Mouse (Mus musculus): ENCODE results near the gene Slc22a22. TPM values are rescaled to one million over a fixed set of nuclear protein-coding genes. Genes with fewer than 3 reads are reported as not detected.

Gene Slc22a22
- polyA plus RNA-seq, 1 experiment: not detected

GRCm38 (mm10) chr15:57394053-57394452 is 83.4 kb downstream of the Slc22a22 start:
- no peak for DNase-seq (ENCODE audit: low read depth in 1 of 2, low spot score in 2 of 2)
- WGBS: 85% methylated on average over 4 of the region's 4 CpGs
- TF ChIP-seq POLR2A (IDR thresholded peaks at IDR 0.05; ENCODE audit: low read depth, low read length) (no peak), CTCF (IDR thresholded peaks at IDR 0.05; ENCODE audit: extremely low read depth, insufficient read depth, insufficient read length, insufficient replicate concordance) (no peak)
- Histone ChIP-seq H3K4me1 (ENCODE audit: control insufficient read depth, insufficient read depth, insufficient read length) (no peaks in the 10 kb centered on the region), H3K4me3 (ENCODE audit: extremely low read depth, insufficient read depth, insufficient read length) (no peak overlapping the region), H3K27ac (ENCODE audit: insufficient read depth, low read length) (no peak overlapping the region), H3K36me3 (ENCODE audit: control insufficient read depth, insufficient read depth, low read length) (no peaks in the 10 kb centered on the region), H3K27me3 (ENCODE audit: control insufficient read depth, insufficient read depth, low read length) (no peaks in the 10 kb centered on the region)

- TF ChIP-seq CTCF (IDR thresholded peaks at IDR 0.05; ENCODE audit: extremely low read depth, insufficient read depth, insufficient read length, insufficient replicate concordance) (no peak), POLR2A (IDR thresholded peaks at IDR 0.05; ENCODE audit: low read depth, low read length) (no peak)
- Histone ChIP-seq H3K27me3 (ENCODE audit: control insufficient read depth, insufficient read depth, low read length) (no peaks in the 10 kb centered on the region), H3K36me3 (ENCODE audit: control insufficient read depth, insufficient read depth, low read length) (no peaks in the 10 kb centered on the region), H3K27ac (ENCODE audit: insufficient read depth, low read length) (no peak overlapping the region), H3K4me3 (ENCODE audit: extremely low read depth, insufficient read depth, insufficient read length) (no peak overlapping the region), H3K4me1 (ENCODE audit: control insufficient read depth, insufficient read depth, insufficient read length) (no peaks in the 10 kb centered on the region)
- no peak for DNase-seq (ENCODE audit: low read depth in 1 of 2, low spot score in 2 of 2)
- WGBS: 83% methylated on average over 7 of the region's 7 CpGs
These were observed 97.0 kb downstream of the Slc22a22 start for GRCm38 (mm10) chr15:57380381-57380780.

GRCm38 (mm10) chr15:57366446-57366845 is 111.0 kb downstream of the Slc22a22 start:
- Histone ChIP-seq H3K36me3 (ENCODE audit: control insufficient read depth, insufficient read depth, low read length) (no peaks in the 10 kb centered on the region), H3K27me3 (ENCODE audit: control insufficient read depth, insufficient read depth, low read length) (no peaks in the 10 kb centered on the region), H3K27ac (ENCODE audit: insufficient read depth, low read length) (no peak overlapping the region), H3K4me3 (ENCODE audit: extremely low read depth, insufficient read depth, insufficient read length) (no peak overlapping the region), H3K4me1 (ENCODE audit: control insufficient read depth, insufficient read depth, insufficient read length) (no peaks in the 10 kb centered on the region)
- no peak for TF ChIP-seq POLR2A (IDR thresholded peaks at IDR 0.05; ENCODE audit: low read depth, low read length)
- 63% methylated on average over 1 of the region's 1 CpGs for WGBS
- DNase-seq (ENCODE audit: low read depth in 1 of 2, low spot score in 2 of 2): no peak

GRCm38 (mm10) chr15:57355278-57355677 is 122.1 kb downstream of the Slc22a22 start:
- H3K36me3 ChIP-seq (ENCODE audit: control insufficient read depth, insufficient read depth, low read length): no peaks in the 10 kb centered on the region
- WGBS: 82% methylated on average over 4 of the region's 4 CpGs
- H3K4me3 ChIP-seq (ENCODE audit: extremely low read depth, insufficient read depth, insufficient read length): no peak overlapping the region
- no peaks in the 10 kb centered on the region for H3K4me1 ChIP-seq (ENCODE audit: control insufficient read depth, insufficient read depth, insufficient read length)
- no peak overlapping the region for H3K27ac ChIP-seq (ENCODE audit: insufficient read depth, low read length)
- no peak for DNase-seq (ENCODE audit: low read depth in 1 of 2, low spot score in 2 of 2)
- no peak for TF ChIP-seq CTCF (IDR thresholded peaks at IDR 0.05; ENCODE audit: extremely low read depth, insufficient read depth, insufficient read length, insufficient replicate concordance)
- no peak for TF ChIP-seq POLR2A (IDR thresholded peaks at IDR 0.05; ENCODE audit: low read depth, low read length)
- no peaks in the 10 kb centered on the region for H3K27me3 ChIP-seq (ENCODE audit: control insufficient read depth, insufficient read depth, low read length)

DNA sequence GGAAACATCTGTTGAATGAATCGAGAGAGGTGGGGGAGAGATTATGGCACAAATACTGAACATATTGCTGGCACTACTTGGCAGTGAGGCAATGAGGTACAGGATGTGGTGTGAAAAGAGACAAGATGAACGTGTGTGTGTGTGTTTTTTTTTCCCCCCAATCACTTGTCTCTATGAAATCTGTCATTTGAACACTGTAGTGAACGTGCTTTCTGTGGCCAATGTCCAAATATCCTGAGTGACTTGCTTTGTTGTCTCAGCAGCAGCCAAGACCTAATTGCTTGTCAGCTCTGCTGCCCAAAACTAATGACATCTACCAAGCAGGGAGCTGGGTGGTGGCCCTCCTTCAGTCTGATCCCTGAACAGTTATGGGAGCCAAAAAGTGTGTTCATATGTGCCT is 136.9 kb downstream of the Slc22a22 start:
- H3K4me3 ChIP-seq (ENCODE audit: extremely low read depth, insufficient read depth, insufficient read length): no peak overlapping the region
- 45% methylated on average over 3 of the region's 3 CpGs for WGBS
- no peak for DNase-seq (ENCODE audit: low read depth in 1 of 2, low spot score in 2 of 2)
- no peaks in the 10 kb centered on the region for H3K36me3 ChIP-seq (ENCODE audit: control insufficient read depth, insufficient read depth, low read length)
- H3K4me1 ChIP-seq (ENCODE audit: control insufficient read depth, insufficient read depth, insufficient read length): no peaks in the 10 kb centered on the region
- no peak overlapping the region for H3K27ac ChIP-seq (ENCODE audit: insufficient read depth, low read length)
- TF ChIP-seq POLR2A (IDR thresholded peaks at IDR 0.05; ENCODE audit: low read depth, low read length) (no peak), CTCF (IDR thresholded peaks at IDR 0.05; ENCODE audit: extremely low read depth, insufficient read depth, insufficient read length, insufficient replicate concordance) (no peak)
- no peaks in the 10 kb centered on the region for H3K27me3 ChIP-seq (ENCODE audit: control insufficient read depth, insufficient read depth, low read length)

DNA sequence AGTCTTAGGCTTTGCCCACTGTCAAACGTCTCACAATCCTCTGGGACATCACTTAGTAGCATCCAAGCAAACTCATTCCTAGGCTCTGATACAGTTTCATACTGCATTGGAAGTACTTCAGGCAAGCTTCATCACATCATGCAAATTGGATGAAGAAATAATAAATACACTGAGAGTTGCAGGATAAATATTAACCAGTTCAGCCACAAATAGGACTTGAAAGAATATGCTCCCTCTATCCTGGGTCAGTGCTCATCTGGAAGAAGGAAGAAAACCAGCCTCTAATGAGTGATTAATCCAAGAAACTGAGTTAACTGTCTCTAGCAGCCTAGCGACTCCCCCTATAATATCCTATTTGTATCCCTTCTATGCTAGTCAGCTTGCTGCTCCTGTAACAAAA is 146.1 kb downstream of the Slc22a22 start:
- Histone ChIP-seq H3K27ac (ENCODE audit: insufficient read depth, low read length) (no peak overlapping the region), H3K4me1 (ENCODE audit: control insufficient read depth, insufficient read depth, insufficient read length) (no peaks in the 10 kb centered on the region), H3K4me3 (ENCODE audit: extremely low read depth, insufficient read depth, insufficient read length) (no peak overlapping the region), H3K27me3 (ENCODE audit: control insufficient read depth, insufficient read depth, low read length) (no peaks in the 10 kb centered on the region), H3K36me3 (ENCODE audit: control insufficient read depth, insufficient read depth, low read length) (no peaks in the 10 kb centered on the region)
- no peak for TF ChIP-seq POLR2A (IDR thresholded peaks at IDR 0.05; ENCODE audit: low read depth, low read length)
- TF ChIP-seq CTCF (IDR thresholded peaks at IDR 0.05; ENCODE audit: extremely low read depth, insufficient read depth, insufficient read length, insufficient replicate concordance): no peak
- WGBS: 69% methylated on average over 2 of the region's 2 CpGs
- no peak for DNase-seq (ENCODE audit: low read depth in 1 of 2, low spot score in 2 of 2)

DNA sequence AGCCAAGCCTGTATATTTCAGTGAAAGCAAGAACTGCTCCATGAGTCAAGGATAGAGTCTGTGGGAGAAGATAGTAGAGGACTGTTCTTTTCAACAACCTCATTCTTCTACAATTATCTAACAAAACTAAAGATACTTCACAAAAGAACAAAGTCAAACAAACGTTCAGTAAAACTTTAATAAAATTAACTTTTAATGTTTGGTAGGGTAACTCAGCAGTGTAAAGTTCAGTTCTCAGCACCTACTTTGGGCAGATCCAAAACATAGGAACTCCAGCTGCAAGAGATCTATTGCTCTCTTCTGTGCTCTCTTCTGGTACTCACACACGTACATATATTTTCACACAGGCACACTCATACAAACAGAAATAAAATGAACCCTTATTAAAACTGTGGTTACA is 159.4 kb downstream of the Slc22a22 start:
- no peaks in the 10 kb centered on the region for H3K27me3 ChIP-seq (ENCODE audit: control insufficient read depth, insufficient read depth, low read length)
- no peaks in the 10 kb centered on the region for H3K36me3 ChIP-seq (ENCODE audit: control insufficient read depth, insufficient read depth, low read length)
- H3K27ac ChIP-seq (ENCODE audit: insufficient read depth, low read length): no peak overlapping the region
- H3K4me3 ChIP-seq (ENCODE audit: extremely low read depth, insufficient read depth, insufficient read length): no peak overlapping the region
- H3K4me1 ChIP-seq (ENCODE audit: control insufficient read depth, insufficient read depth, insufficient read length): no peaks in the 10 kb centered on the region
- no peak for TF ChIP-seq POLR2A (IDR thresholded peaks at IDR 0.05; ENCODE audit: low read depth, low read length)
- no peak for TF ChIP-seq CTCF (IDR thresholded peaks at IDR 0.05; ENCODE audit: extremely low read depth, insufficient read depth, insufficient read length, insufficient replicate concordance)
- no peak for DNase-seq (ENCODE audit: low read depth in 1 of 2, low spot score in 2 of 2)
- 84% methylated on average over 2 of the region's 2 CpGs for WGBS
